Mouse (Mus musculus) embryonic fibroblast, embryonic 13.5 days (primary cell): ENCODE results near the gene Tmem274. TPM values are rescaled to one million over a fixed set of nuclear protein-coding genes. Genes with fewer than 3 reads are reported as not detected.

ENCODE experiments used
- H3K27ac ChIP-seq: 2 replicates; pipeline ENCODE4 v1.5.1; 2012; ENCODE audit warnings: low read length, control low read depth, inconsistent platforms; ENCODE audit not compliant: insufficient read depth
- H3K4me1 ChIP-seq: 2 replicates; pipeline ENCODE4 v1.6.1; 2011; ENCODE audit warnings: low read length; ENCODE audit not compliant: control insufficient read depth, insufficient read depth
- H3K4me3 ChIP-seq: 2 replicates; pipeline ENCODE4 v1.5.1; 2011; ENCODE audit warnings: mild to moderate bottlenecking, control low read depth, low read length; ENCODE audit not compliant: insufficient read depth
- CTCF ChIP-seq: IDR thresholded peaks from 2 replicates; pipeline ENCODE4 v1.5.1; 2011; ENCODE audit warnings: mild to moderate bottlenecking, control low read depth, low read length, moderate library complexity, borderline replicate concordance; ENCODE audit not compliant: insufficient read depth
- POLR2A ChIP-seq: IDR thresholded peaks from 2 replicates; pipeline ENCODE4 v1.6.1; 2011; ENCODE audit warnings: low read depth, mild to moderate bottlenecking, control low read depth, low read length, moderate library complexity
- polyA plus RNA-seq: library from polyadenylated mRNA; stranded (reverse); fragments of >200 nt; gene quantifications from 2 replicates; pipeline ENCODE4 v1.2.4, GENCODE M21; 2011; ENCODE audit warnings: low read depth; ENCODE audit not compliant: missing spikeins, insufficient read length

Tmem274 gene
- polyA plus RNA-seq, 1 experiment: not detected

GRCm38 (mm10) chr4:149518351-149519220 lies 41.4 kb downstream of the Tmem274 start:
- no peak for TF ChIP-seq POLR2A
- TF ChIP-seq CTCF: no peak
- H3K4me1 ChIP-seq: no peaks in the 10 kb centered on the region
- H3K4me3 ChIP-seq: peak overlapping the region; percentile 58
- H3K27ac ChIP-seq: no peak overlapping the region

GRCm38 (mm10) chr4:149521258-149521657 lies 44.1 kb downstream of the Tmem274 start:
- TF ChIP-seq POLR2A: no peak
- TF ChIP-seq CTCF: no peak
- H3K4me1 ChIP-seq: no peaks in the 10 kb centered on the region

GRCm38 (mm10) chr4:149523961-149524360 lies 46.8 kb downstream of the Tmem274 start:
- Histone ChIP-seq H3K27ac (no peak overlapping the region), H3K4me1 (no peaks in the 10 kb centered on the region), H3K4me3 (no peak overlapping the region)
- TF ChIP-seq POLR2A (no peak), CTCF (no peak)

More at GRCm38 (mm10) chr4:149521258-149521657, 44.1 kb downstream of the Tmem274 start:
- no peak overlapping the region for H3K27ac ChIP-seq
- H3K4me3 ChIP-seq: no peak overlapping the region

DNA sequence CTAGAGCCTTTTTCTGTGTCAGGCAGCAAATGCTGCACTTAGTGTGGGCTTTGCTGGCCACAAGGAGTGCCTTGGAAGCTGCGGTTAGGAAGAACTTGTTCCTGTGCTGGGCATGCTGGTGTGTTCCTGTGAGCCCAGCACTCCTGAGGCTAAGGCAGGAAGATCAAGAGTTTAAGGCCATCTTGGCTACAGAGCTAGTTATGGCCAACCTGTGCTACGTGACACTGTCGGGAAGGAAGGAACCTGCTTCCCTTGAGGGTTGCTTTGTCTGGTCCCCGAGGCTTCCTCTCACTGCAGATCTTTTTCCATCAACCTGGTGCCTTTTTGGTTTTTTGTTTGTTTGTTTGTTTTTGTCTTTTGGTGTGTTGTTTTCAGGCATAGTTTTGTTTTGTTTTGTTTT lies 48.0 kb downstream of the Tmem274 start:
- no peak overlapping the region for H3K27ac ChIP-seq
- no peak for TF ChIP-seq CTCF
- TF ChIP-seq POLR2A: no peak
- no peaks in the 10 kb centered on the region for H3K4me1 ChIP-seq
- no peak overlapping the region for H3K4me3 ChIP-seq

DNA sequence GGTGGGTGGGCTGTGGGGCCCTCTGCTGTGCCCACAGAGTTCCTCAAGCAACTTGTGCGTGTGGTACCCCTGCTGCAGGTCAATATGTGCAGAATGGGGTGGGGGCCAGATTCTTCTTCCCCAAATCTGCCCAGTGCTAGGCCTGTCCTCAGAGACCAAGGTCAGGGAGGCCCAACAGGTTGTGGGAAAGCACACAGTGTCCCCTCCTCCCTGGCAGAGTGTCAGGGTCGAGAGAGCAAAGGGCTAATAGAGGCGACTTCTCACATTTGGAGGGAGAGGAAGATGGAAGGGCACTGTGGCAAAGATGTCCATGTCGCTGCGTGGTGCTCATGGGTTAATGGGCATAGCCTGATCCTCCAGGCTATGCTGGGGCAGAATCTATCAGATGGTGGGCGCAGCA lies 48.6 kb downstream of the Tmem274 start:
- Histone ChIP-seq H3K4me3 (no peak overlapping the region), H3K4me1 (no peaks in the 10 kb centered on the region), H3K27ac (no peak overlapping the region)
- TF ChIP-seq CTCF: no peak
- no peak for TF ChIP-seq POLR2A

DNA sequence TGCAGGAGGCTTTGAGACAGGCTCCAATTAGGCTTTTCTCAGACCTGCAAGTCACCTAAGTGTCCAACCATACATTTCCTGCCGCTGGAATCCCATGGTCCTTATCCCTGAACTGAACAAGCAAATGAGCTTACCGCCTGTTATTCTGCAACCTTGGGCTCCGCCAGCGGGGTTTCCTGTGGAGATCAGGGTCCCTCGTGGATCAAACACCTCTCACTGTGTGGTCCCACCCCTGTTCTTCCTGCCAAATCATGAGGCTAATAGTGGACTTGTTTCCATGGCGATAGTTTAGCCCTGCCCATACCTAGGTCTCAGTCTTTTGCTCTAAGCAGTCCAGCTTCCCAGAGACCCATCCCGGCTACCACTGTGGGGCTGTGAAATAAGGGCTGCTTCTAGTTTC lies 49.2 kb downstream of the Tmem274 start:
- Histone ChIP-seq H3K27ac (no peak overlapping the region), H3K4me1 (no peaks in the 10 kb centered on the region), H3K4me3 (no peak overlapping the region)
- no peak for TF ChIP-seq POLR2A

DNA sequence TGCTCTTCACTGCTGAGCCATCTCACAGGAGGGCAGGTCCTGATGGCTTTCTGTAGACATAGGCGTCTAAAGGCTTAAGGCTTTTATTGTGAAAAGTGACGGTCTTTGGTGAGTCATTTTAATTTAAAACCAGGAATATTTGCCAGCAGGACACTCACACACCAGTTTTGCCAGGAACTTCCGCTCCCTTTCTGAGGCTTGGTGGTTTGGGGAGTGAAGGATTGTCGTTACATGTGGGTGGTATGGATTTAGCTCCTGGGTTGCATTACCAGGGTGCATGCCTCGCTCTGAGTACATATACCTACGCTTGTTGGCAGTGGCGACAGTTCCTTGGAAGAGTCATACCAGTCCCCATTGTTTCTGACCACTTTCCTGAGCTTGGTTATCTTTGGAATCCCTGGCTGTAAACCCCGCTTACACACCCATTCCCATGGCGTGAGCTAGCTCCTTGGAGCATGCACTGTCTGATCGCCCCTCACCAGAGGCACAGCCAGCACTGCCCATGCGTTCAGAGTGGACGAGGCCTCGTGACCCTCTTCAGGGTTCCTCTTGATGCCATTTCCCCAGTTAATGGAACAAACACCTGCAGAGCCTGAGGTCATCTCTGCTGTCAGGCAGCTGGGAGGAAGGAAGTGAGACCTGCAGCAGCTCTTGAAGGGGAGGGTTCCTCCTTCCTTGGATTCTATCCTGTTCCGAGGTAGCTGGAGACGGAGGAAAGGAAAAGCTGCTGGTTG lies 50.6 kb downstream of the Tmem274 start:
- no peak for TF ChIP-seq POLR2A
- TF ChIP-seq CTCF: no peak
- Histone ChIP-seq H3K4me1 (no peaks in the 10 kb centered on the region), H3K27ac (no peak overlapping the region), H3K4me3 (no peak overlapping the region)

GRCm38 (mm10) chr4:149529691-149530090 lies 52.5 kb downstream of the Tmem274 start:
- H3K27ac ChIP-seq: no peak overlapping the region
- H3K4me1 ChIP-seq: no peaks in the 10 kb centered on the region
- no peak overlapping the region for H3K4me3 ChIP-seq
- no peak for TF ChIP-seq CTCF

Other genes with a start within 250 kb of the Tmem274 start
- gene Kif1b, start 169.7 kb upstream of the Tmem274 start, polyA plus RNA-seq: 79.8 and 84.1 TPM in 2 replicates
- 86.6 and 87.7 TPM in 2 replicates for gene Ube4b, start 50.6 kb upstream of the Tmem274 start, polyA plus RNA-seq
- gene Rbp7, start 22.4 kb upstream of the Tmem274 start, polyA plus RNA-seq: not detected in 2 replicates
- gene Nmnat1, start 7.8 kb downstream of the Tmem274 start, polyA plus RNA-seq: 5.1 and 7.0 TPM in 2 replicates
- gene Lzic, start 7.9 kb downstream of the Tmem274 start, polyA plus RNA-seq: 48.3 and 49.3 TPM in 2 replicates
- gene Ctnnbip1, start 40.9 kb downstream of the Tmem274 start, polyA plus RNA-seq: 11.4 TPM in 2 replicates
- 52.0 and 53.6 TPM in 2 replicates for gene Clstn1, start 109.1 kb downstream of the Tmem274 start, polyA plus RNA-seq
- gene Pik3cd, start 225.2 kb downstream of the Tmem274 start, polyA plus RNA-seq: 3.6 and 4.3 TPM in 2 replicates